Mouse (Mus musculus) brain, adult 2 months (tissue): ENCODE measurements around the gene Ndufs1.
"Not testable (repeated sequence)": the region's sequence is repeated elsewhere in the genome, so short reads cannot be mapped to it uniquely, and the experiment has no call there.

ENCODE experiments used
- DNase-seq: peaks from one replicate; pipeline ENCODE4 v3.0.0; 2011; ENCODE audit warnings: low read depth, low spot score

Gene Ndufs1

DNA sequence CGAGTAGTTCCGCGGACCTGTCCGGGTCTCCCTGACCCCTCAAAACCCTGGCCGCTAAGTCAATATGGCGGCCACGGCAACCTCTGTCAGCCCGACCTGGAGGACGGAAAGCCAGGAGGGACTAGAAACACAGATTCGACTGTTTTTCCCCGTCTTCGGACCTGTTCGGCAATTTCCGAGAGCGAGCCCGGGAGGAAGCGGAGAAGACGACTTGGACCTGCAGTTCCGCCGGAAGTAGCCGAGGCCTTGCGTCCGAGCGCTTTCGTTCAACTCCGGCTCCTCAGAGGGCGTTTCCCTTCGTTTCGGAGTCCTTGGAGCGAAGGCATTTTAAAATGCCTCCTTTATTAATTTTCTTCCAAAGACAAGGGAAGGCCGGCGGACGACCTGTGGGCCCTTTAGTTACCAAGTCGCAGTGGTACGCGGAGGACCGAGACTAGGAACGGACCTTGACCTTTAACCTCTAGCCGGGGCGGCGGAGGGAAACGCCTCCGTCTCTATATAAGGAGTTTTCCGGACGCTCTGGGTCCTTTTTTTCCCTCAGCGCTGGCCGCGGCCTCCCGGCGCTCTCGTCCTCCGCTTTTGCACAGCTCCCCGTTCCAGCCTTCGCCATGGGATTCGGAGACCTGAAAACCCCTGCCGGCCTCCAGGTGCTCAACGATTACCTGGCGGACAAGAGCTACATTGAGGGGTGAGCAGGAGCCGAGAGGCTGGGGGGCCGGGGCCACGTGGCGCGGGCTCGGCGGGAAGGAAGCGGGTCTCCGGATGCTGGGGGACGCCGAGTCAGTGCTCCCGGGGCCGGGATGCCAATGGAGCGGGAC is at the start of gene Ndufs1, which contains the start of gene Eef1b2:
Gene Ndufs1, minus strand, starts transcription at position 230 of the 818 bp plus-strand sequence.
Gene Eef1b2, plus strand, starts transcription at position 222 of the 818 bp plus-strand sequence.
- peak; percentile 100 for DNase-seq

DNA sequence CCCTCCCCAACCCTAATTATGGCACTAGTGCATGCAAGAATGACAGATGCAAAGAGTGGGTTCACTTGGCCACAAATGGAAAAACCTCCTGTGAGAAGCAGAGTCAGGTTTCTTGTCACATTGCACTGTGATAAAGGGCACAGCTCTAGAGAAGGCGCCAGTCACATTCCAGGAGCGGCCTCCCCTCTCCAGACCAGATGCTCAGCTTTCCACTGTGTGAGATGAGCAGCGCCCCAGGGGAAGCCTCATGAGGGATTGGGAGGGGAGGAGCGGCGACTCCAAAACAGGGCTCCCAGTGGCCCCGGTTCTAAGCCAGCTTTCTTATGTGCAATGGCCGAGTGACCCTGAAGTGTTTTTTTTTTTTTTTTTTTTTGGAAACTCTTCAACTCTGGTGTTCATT is 49.3 kb upstream of the Ndufs1 start:
- no peak for DNase-seq

DNA sequence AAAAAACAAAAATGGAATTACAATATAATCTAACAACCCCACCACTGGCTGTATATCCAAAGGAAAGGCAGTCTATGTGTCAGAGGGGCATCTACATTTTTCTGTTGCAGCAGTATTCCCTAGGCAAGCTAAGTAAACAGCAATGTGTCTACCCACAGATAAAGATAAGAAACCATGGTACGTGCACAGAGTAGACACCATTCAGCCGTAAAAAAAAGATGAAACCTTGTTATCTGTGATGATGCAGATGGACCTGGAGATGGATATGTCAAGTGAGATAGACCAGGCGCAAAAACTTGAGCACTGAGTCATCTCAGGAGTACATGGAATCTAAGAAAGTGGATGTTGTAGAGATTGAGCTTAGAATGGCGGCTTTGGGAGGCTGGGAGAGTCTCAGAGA is 48.4 kb upstream of the Ndufs1 start:
- DNase-seq: no peak

DNA sequence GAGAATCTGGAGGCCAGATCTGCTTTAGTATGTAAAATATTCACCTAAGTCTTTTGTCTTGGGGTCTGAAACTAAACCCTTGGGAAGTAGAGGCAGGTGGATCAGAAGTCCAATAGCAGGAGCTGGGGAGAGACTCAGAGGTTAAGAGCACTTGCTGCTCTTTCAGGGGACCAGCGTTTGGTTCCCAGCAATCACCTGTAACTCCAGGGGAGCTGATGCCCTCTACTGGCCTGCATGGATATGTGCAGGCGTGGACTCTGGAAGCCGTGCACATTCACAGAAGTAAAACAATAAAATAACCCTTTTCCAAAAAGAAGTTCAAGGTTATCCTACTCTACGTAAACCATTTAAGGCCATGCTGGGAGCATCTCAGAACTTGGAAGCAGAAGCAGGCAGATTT is 42.6 kb upstream of the Ndufs1 start:
- no peak for DNase-seq

DNA sequence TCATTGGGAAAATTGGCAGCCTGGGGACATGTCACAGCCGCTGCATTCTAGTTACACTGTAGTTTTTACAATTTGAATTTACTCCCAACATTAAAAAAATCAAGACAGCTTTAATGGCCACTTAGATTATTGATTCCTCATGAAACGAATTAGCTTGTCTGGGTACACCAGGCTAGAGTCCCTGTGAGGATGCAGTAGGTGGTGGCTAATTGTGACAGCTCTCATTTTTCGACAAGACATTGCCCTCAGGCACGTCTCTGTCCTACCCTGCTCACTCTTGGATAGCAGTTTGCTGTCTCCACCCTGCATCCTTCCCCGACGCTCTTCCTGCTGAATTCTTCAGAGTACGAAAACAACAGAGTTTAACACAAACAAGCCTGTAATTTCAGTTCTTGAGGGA is 38.0 kb upstream of the Ndufs1 start:
- DNase-seq: no peak

DNA sequence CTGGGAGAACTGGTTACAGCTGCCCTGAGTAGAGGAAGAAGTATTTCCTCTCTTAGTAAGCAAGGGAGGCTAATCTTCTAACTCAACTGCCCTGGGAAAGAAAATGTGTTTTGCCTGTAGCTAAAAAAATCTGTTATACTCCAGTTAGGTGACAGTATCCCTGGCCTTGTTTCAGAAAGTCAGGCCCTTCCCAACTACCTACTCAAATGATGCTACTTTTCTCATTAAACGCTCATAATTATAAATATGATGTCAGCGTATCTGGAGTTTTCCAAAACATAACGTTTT is 37.6 kb upstream of the Ndufs1 start, which contains the start of gene Gpr1:
Gene Gpr1, minus strand, starts transcription at position 273 of the 288 bp plus-strand sequence.
- DNase-seq: no peak

DNA sequence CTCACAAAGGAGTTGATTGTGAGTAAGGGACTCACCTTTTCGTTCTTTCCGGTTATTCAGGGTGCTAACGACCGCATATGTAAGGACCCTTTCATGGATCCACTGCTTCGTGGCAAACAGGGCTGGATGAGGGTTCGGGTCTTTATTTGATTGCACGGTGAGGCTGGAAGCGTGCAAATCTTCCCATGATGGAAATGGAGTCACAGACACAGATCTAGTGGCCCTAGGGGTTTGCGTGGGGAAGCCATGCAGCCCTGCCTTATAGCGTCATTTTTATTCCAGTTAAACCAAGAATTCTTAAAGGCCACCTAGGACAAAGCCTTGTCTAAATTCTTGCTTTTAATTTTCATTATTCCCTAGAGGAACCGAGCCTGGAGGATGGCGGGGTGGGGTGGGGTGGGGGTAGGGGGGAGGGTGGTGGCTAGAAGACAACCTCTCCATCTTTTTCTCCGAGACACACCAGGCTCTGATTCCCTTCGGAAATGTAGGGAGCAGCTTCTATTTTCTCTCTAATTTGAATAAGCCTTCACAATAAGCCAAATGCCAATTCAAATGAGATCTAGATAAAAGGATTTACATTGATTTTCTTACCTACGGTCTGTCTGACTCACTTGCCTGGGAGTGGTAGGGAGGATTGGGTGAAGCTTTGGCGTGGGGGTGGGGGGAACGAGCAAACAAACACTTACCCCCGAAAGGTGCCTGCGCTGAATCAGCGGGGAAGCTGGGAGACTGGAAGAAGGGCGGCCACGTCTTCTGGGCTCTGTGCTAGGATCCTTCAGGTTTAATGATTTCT is 37.0 kb upstream of the Ndufs1 start:
- DNase-seq: peak; percentile 53

DNA sequence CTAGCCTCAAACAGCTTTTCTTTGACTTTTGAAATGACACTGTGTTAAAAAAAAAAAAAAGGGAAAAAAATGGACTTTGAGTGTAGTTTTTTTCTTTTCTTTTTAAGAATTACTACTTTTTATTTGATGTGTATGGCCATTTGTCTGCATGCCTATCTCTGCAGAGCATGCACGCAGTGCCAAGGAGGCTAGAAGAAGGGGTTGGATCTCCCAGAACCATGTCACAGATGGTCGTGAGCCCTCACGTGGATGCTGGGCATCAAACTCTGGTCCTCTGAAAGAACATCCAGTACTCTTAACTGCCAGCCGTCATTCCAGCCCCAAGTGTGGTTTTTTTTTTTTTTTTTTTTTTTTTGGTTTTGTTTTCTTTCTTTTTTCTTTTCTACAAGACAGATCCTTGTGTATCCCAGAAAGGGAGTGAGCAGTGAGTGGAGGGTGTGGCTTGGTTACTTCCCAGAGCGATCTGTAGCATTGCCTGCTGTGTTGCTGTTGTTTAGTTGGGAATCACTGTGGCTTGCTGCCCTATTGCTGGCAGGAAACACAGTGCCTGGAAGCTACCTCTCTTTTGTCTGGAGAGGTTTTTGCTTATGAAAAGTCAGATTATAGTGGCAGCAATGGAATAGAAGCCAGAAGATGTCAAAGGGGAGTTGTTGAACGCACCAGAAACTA is 33.4 kb upstream of the Ndufs1 start:
- no peak for DNase-seq

DNA sequence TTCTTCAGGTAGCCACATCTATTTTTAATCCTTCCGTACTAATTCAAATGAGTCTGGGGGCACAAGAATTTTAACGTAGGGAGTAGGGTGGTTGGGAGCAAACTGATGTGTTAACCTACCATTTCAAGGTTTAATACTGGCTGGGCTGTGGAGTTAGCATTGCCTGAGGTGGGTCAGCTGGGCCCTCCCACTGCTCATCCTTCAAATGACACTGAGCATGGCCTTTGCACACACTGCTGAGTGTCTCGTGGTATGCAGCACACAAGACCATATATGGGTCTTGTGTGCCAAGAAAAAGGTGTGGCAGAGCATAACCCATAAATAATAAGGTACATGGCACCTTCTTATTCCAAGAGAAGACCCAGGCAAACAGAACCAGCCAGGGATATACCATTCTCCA is 31.0 kb upstream of the Ndufs1 start:
- no peak for DNase-seq

DNA sequence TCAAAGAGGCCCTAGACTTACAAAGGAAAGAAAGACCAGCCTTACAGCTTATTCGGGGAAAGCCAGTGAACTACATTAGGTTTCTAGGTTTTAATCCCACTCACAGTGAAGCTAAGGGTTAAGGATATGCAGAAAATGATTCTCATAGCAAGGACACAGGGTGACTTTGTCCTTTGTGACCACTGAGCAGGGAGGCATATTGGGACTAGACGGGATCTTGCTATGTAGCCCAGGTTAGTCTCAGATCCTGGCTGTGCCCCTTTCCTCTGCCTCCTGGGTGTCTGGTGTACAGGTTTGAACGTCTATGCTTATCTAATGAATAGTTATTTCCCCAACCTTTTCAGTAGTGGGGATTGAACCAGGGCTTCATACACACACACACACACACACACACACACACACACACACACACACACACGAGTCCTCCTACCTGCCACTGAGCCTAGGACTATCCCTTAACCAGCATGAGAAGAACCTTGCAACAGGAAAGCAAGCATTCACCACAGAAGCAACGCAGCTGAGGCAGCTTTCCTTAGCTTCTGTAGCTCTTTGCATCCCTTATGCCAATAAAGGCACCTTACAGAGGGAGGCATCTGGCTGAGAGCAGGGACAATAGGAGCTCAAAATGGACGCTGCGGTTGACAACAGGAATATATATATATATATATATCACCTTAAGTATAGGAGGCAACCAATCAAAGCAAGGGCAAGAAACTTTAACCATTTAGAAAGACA is 28.2 kb upstream of the Ndufs1 start:
- no peak for DNase-seq

DNA sequence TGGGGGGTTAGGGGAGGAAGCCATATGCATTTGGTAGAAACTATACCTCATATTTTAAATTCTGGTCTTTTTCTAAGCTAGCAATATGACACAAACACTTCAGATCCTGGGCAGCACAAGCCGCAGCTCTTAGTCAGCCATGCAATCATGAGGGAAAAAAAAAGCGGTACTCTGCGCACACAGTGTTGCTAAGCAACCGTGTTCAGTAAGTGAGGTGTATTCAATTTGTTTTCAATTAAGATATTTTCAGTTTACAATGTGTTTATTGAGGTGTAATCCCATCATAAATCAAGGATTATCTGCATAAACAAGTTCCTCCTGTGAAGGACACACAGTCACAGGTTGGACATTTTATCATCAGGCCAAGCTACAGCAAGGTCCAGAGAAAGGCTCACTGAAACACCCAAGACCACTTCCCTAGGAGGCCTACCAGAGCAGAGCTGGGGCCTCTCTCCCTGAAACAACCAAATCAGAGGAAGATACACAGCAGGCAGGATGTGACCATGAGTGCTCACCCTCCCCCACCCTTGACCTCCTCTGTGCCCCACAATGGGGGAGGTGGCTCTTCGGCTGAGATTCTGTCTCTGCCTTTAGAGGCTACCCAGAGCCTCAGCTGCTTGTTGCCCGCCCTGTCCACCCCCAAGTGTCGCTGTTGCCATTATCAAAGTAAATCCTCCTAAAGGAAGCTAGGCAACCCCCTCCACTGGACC is 27.5 kb upstream of the Ndufs1 start:
- DNase-seq: peak; percentile 83

DNA sequence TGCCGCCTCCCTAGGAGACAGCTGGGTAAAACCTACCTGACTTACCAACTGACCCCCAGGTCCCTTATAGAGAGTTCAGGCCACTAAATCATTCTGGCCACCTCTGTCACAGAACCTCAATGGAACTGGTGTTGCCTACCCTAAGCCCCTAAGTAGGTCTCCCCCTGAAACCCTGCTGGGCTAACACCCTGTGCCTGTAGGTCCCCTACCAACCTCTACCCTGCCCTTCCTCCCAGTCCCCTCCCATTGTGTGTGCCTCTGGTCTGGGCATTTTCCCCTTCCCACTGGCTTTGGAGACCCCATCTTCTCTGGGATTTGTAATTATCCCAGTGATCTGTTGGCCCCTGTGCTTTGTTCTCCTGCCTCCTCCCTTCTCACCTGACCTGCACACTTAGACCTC is 26.8 kb upstream of the Ndufs1 start:
- DNase-seq: no peak

DNA sequence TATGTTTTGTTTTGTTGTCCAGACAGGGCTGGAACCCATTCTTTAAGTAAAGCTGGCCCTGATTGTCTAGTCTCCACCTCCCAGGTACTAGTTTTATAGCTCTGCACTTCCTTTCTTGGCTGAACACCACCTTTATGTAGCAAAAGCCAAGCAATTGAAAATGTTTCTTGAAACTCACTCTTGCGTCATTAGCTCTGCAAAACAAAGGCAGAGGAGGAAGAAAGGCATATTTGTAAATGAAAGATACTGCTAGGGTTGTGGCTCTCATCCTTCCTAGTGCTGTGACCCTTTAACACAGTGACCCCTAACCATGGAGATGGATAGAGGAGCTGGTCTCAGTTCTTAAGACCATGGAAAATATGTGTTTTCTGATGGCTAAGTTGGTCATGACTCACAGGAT is 25.0 kb upstream of the Ndufs1 start:
- DNase-seq: no peak

DNA sequence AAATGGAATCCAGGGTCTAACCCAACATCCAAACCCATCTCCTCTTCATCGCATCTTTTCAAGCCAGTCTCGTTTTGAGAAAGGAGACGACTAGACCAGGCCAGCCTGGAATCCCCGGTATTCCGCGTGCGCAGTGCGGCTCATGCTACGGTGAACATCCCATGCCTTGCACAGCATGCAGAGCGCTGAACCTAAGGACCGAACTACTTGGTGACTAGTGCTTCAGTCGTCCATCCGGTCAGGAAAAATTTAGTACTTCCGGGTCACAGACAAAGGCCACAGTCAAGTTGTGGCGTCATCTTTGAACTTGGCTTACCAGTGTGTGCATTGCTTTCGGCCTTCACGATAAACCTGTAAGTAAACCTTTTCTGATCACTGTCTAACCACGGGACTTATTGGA is 23.7 kb upstream of the Ndufs1 start:
- no peak for DNase-seq

DNA sequence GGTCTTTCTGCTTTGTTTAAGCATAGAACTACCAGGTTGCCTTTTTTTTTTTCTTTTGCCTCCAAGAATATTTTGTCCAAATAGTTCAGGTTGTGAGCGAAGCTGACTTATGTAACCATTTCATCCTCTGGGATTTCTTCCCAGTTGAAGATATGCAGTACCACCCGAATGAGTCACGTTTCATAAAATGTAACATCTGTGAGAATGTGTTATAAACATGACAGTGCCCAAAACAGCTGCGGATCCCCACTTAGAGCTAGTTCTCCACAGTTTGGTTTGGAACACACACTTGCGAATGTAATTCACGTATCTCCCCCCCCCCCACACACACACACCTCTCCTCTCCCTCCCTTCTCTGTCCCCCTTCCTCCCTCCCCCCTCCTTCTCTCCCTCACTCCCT is 22.8 kb upstream of the Ndufs1 start:
- peak; percentile 49 for DNase-seq

DNA sequence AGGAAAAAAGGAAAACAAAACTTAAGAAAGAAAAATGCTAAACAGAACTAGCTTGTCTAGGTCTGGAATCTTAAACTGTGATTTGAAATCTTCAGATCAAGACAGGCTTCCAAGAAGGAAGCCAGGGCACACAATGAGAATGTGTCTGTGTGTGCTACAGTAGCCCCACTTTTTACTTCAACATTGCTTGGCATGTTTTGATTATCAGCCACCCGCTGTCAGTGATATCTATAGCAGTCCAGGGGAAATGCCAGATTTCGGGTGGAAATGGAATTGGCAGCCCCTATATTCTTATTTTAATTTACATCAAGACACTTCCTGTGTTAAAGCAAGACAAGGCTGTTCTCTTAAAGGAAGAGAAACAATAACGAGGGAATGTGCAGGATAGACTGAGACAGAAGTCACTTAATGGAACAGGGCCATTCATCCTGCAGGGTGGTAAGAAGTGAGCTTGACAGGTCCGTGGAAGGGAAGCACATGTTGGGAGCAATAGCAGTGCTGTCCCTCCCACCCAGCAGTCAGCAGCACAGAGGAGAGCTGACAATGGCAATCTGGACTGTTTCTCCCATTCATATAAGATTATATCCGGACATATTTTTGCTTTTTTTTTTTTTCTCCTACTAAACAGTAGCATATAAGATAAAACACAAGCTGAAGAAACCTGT is 19.3 kb upstream of the Ndufs1 start:
- DNase-seq: no peak

DNA sequence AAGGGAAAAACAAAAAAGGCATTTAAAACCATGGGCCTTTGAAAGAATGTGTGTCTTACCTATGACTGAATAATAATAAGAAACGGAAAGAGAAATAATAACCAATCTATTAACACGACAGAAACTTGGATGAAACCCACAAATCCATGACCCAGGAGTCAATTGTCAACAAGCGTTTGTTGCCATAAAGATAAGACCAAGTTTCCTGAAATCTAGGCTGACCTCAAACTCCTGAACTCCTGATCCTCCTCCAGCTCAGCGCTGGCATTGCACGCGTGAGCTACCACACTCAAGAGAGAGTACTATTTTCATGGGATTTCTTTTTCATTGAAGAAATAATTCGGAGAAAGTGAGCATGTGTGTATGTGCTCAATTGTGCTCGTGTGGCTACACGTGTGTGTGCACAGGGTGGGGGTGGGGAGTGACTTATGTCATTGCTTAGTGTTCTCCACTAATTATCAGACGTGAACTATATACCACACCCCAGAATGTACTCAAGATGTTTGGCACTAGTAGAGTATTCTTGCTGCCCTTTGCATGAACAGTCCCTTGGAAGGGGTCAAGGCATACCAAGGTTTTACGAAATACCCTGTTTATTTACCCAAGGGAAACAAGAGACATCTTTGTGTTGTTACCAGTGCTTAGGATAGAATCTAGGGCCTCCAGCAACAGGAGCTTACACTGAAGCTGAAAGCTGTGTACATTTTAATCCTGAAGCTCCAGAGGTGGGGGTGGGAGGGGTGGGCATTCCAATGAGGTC is 15.9 kb upstream of the Ndufs1 start:
- no peak for DNase-seq

DNA sequence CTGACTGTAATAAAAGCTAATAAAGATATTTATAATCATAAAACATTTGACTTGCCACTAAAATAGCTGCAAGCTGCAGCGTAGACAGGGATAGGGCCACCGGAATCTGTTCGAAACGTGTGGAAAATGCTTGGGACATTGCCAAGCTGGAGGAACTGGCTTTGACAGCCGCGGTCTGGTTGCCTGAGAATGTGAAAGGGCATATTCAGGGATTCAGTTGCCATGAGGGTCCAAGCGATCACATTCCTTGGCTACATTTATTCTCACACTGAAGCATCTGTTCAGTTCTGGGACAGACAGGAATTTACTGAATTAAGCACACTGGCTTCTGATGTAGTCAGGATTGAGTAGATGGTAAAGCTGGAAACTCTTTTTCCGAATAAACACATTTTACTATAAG is 14.2 kb upstream of the Ndufs1 start:
- no peak for DNase-seq

DNA sequence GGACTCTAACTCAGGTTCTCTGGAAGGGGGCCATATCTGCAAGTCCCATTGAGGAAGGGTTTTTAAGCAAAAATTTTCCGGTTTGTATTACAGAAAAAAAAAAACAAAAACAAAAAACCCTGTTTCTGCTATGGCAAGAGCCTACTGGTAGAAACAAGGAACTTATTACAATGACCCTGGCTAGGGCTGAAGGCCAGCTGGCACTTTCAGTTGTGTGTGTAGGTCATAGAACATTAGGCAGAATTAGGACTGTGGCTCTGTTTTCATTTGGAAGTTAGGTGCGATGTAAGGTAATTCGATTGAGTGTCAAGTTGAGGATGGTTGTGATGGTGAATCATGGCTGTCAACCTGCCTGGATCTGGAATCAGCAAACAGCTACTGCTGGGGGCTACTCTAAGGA is 11.9 kb upstream of the Ndufs1 start:
- no peak for DNase-seq

DNA sequence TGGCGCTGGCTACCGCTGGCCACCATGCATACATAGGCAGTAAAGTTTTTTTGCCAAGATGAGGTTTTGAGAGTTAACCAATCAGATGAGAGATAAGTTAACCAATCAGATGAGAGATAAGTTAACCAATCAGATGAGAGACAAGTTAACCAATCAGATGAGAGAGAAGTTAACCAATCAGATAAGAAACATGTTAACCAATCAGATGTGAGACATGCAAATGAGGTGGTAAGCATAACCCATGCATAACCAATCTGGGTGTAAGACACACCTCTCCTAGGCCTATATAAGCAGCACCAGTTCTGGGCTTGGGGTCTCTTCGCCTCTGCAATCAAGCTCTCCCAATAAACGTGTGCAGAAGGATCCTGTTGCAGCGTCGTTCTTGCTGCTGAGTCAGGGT is 8.8 kb upstream of the Ndufs1 start:
- not testable (repeated sequence) for DNase-seq
